Mouse (Mus musculus) urinary bladder, postnatal 36 days (tissue): ENCODE data around the gene Ap2b1.

Experiments used
- DNase-seq, 2 experiments: peaks; one replicate each; pipeline ENCODE4 v3.0.0; 2022; ENCODE audit warnings: low spot score in 2 of 2, mixed read lengths in 1 of 2

The Ap2b1 gene

GRCm38 (mm10) chr11:83397626-83398025, 98.8 kb downstream of the Ap2b1 start:
- no peak for DNase-seq

GRCm38 (mm10) chr11:83398724-83399123, 99.9 kb downstream of the Ap2b1 start:
- DNase-seq, result no peak

- no peak for DNase-seq
These were observed 105.0 kb downstream of the Ap2b1 start for GRCm38 (mm10) chr11:83403787-83404186.

GRCm38 (mm10) chr11:83406391-83406790, 107.6 kb downstream of the Ap2b1 start:
- no peak for DNase-seq

GRCm38 (mm10) chr11:83408242-83408641, 109.4 kb downstream of the Ap2b1 start:
- DNase-seq, result no peak

GRCm38 (mm10) chr11:83409087-83409754, 110.4 kb downstream of the Ap2b1 start, which contains the start of gene Rasl10b:
Rasl10b (plus strand) TSS chr11:83409137.
- DNase-seq, result no peak

- no peak for DNase-seq
These were observed 111.0 kb downstream of the Ap2b1 start for GRCm38 (mm10) chr11:83409792-83410291.

GRCm38 (mm10) chr11:83410510-83410909, 111.7 kb downstream of the Ap2b1 start:
- no peak for DNase-seq

GRCm38 (mm10) chr11:83417080-83417479, 118.3 kb downstream of the Ap2b1 start:
- DNase-seq, result peak; percentile 47 to 63

- no peak for DNase-seq
These were observed 118.9 kb downstream of the Ap2b1 start for GRCm38 (mm10) chr11:83417708-83418107.

- DNase-seq, result no peak
These were observed 119.7 kb downstream of the Ap2b1 start for GRCm38 (mm10) chr11:83418566-83418965.

GRCm38 (mm10) chr11:83420338-83420737, 121.5 kb downstream of the Ap2b1 start:
- DNase-seq, result no peak

GRCm38 (mm10) chr11:83421305-83421704, 122.5 kb downstream of the Ap2b1 start:
- DNase-seq, result peak; percentile 57 to 61

- DNase-seq, result peak; percentile 60 to 61
These were observed 125.9 kb downstream of the Ap2b1 start for GRCm38 (mm10) chr11:83424681-83425080.

GRCm38 (mm10) chr11:83426964-83427363, 128.1 kb downstream of the Ap2b1 start:
- no peak for DNase-seq

GRCm38 (mm10) chr11:83429355-83429754, 130.5 kb downstream of the Ap2b1 start, which contains the start of gene Gas2l2:
Gas2l2 (minus strand) TSS chr11:83429455.
- DNase-seq, result no peak

GRCm38 (mm10) chr11:83432533-83432932, 133.7 kb downstream of the Ap2b1 start:
- DNase-seq, result no peak

- no peak for DNase-seq
These were observed 138.6 kb downstream of the Ap2b1 start, which contains the start of gene 1700020L24Rik for GRCm38 (mm10) chr11:83437377-83437776. 1700020L24Rik (plus strand) TSS chr11:83437677.

GRCm38 (mm10) chr11:83439426-83440060, 140.7 kb downstream of the Ap2b1 start:
- DNase-seq, result no peak

GRCm38 (mm10) chr11:83440081-83441064, 141.5 kb downstream of the Ap2b1 start:
- DNase-seq, result peak; percentile 78 to 83

- peak in 1 of 2 experiments; percentile 71 for DNase-seq
These were observed 142.4 kb downstream of the Ap2b1 start for GRCm38 (mm10) chr11:83441235-83441634.
